Mouse (Mus musculus) telencephalon, adult 2 months (tissue): ENCODE measurements around the gene Vmo1.

Experiments
- DNase-seq: peaks from one replicate; pipeline ENCODE4 v3.0.0-alpha.2; 2011; ENCODE audit warnings: low read depth, low spot score

Gene Vmo1

GRCm38 (mm10) chr11:70472716-70473115 lies 41.7 kb downstream of the Vmo1 start:
- DNase-seq = no peak

- DNase-seq = no peak
Observed at GRCm38 (mm10) chr11:70469764-70470163, 44.7 kb downstream of the Vmo1 start.

GRCm38 (mm10) chr11:70467902-70468619 lies 46.4 kb downstream of the Vmo1 start:
- DNase-seq = no peak

GRCm38 (mm10) chr11:70465824-70466223 lies 48.6 kb downstream of the Vmo1 start:
- no peak for DNase-seq

- DNase-seq = no peak
Observed at GRCm38 (mm10) chr11:70465211-70465610, 49.2 kb downstream of the Vmo1 start.

- DNase-seq = no peak
Observed at GRCm38 (mm10) chr11:70463970-70464369, 50.4 kb downstream of the Vmo1 start.
